Mouse (Mus musculus) myocyte (in vitro differentiated cells): ENCODE data around the gene Dock2. TPM values are rescaled to one million over a fixed set of nuclear protein-coding genes. Genes with fewer than 3 reads are reported as not detected.

Experiments
- H3K27me3 ChIP-seq: one replicate; pipeline ENCODE4 v1.6.1; 2011; ENCODE audit not compliant: control insufficient read depth, insufficient read depth, insufficient read length
- H3K36me3 ChIP-seq: one replicate; pipeline ENCODE4 v1.6.1; 2011; ENCODE audit not compliant: control insufficient read depth, insufficient read depth
- H3K4me2 ChIP-seq: one replicate; pipeline ENCODE4 v1.6.1; 2011; ENCODE audit warnings: low read depth, control low read depth
- H3K4me3 ChIP-seq: one replicate; pipeline ENCODE4 v1.5.1; 2011; ENCODE audit warnings: mild to moderate bottlenecking, control low read depth, moderate library complexity
- H3K79me2 ChIP-seq: one replicate; pipeline ENCODE4 v1.6.1; 2011; ENCODE audit not compliant: control insufficient read depth, insufficient read depth
- H3ac ChIP-seq: one replicate; pipeline ENCODE4 v1.6.1; 2011; ENCODE audit not compliant: control insufficient read depth, insufficient read length
- CEBPB ChIP-seq: IDR thresholded peaks from 2 replicates; pipeline ENCODE4 v1.6.1; 2011; ENCODE audit warnings: mild to moderate bottlenecking, moderate library complexity; ENCODE audit not compliant: poor library complexity, insufficient read depth, severe bottlenecking
- E2F4 ChIP-seq: IDR thresholded peaks from one replicate; pipeline ENCODE4 v1.6.1; 2011; ENCODE audit warnings: mild to moderate bottlenecking, control low read depth, moderate library complexity; ENCODE audit not compliant: insufficient read depth
- MAX ChIP-seq: IDR thresholded peaks from one replicate; pipeline ENCODE4 v1.6.1; 2011; ENCODE audit warnings: low read depth, mild to moderate bottlenecking, control low read depth
- MYOD1 ChIP-seq, 3 experiments: IDR thresholded peaks; one replicate each; pipeline ENCODE4 v1.6.1; 2011; ENCODE audit warnings: control low read depth in 2 of 3, low read depth in 2 of 3, mild to moderate bottlenecking in 2 of 3, moderate library complexity in 1 of 3; ENCODE audit not compliant: insufficient read length in 2 of 3, control insufficient read depth in 1 of 3
- MYOG ChIP-seq, 3 experiments: IDR thresholded peaks; one replicate each; pipeline ENCODE4 v1.6.1; 2011; ENCODE audit warnings: control low read depth in 2 of 3, low read depth in 2 of 3, mild to moderate bottlenecking in 2 of 3; ENCODE audit not compliant: insufficient read length in 2 of 3, control insufficient read depth in 1 of 3, insufficient read depth in 1 of 3
- POLR2A ChIP-seq: IDR thresholded peaks from one replicate; pipeline ENCODE4 v1.6.1; 2011; ENCODE audit warnings: low read depth, mild to moderate bottlenecking, control low read depth, moderate library complexity; ENCODE audit not compliant: insufficient read length
- POLR2AphosphoS2 ChIP-seq: IDR thresholded peaks from one replicate; pipeline ENCODE4 v1.6.1; 2011; ENCODE audit warnings: low read depth, control low read depth; ENCODE audit not compliant: insufficient read length
- REST ChIP-seq: IDR thresholded peaks from one replicate; pipeline ENCODE4 v1.6.1; 2011; ENCODE audit warnings: mild to moderate bottlenecking, control low read depth, moderate library complexity; ENCODE audit not compliant: insufficient read depth, insufficient read length
- SRF ChIP-seq: IDR thresholded peaks from one replicate; pipeline ENCODE4 v1.6.1; 2011; ENCODE audit warnings: low read depth; ENCODE audit not compliant: control insufficient read depth, insufficient read length
- TCF12 ChIP-seq: IDR thresholded peaks from one replicate; pipeline ENCODE4 v1.6.1; 2011; ENCODE audit warnings: mild to moderate bottlenecking, control low read depth; ENCODE audit not compliant: poor library complexity, insufficient read depth, severe bottlenecking
- TCF3 ChIP-seq: IDR thresholded peaks from one replicate; pipeline ENCODE4 v1.6.1; 2011; ENCODE audit warnings: low read depth, control low read depth; ENCODE audit not compliant: insufficient read length
- USF1 ChIP-seq: IDR thresholded peaks from one replicate; pipeline ENCODE4 v1.6.1; 2011; ENCODE audit warnings: low read depth, mild to moderate bottlenecking, control low read depth, moderate library complexity
- polyA plus RNA-seq: library from polyadenylated mRNA; unstranded; fragments of >200 nt; fragmentation: generic; extraction: Trizol; gene quantifications from one replicate; pipeline ENCODE4 v1.2.1, GENCODE M21; 2012; ENCODE audit warnings: missing spikeins

Dock2 gene
- polyA plus RNA-seq, 1 experiment: not detected

DNA sequence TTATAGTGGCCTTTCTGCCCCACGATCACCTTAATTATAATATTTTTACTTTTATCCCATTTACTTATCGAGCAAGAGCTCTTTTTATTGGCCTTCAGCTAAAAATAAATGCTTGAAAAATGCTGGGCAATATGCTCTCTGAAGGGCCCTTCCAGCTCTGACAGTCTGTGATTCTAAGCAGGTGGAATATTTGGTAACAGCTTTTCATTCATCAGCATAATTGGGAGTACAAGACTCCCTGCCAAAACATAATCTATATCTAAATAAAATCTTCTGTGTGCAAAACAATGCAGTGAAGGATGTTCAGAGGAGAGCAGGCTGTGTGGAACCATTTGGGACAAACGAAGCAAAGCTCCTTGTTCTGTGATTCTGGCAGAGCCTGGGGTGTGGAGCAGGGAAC, 492.4 kb downstream of the Dock2 start:
- Histone ChIP-seq H3K36me3 (no peaks in the 10 kb centered on the region), H3K27me3 (no peaks in the 10 kb centered on the region), H3K4me3 (no peak overlapping the region), H3ac (no peak overlapping the region), H3K4me2 (no peak overlapping the region), H3K79me2 (no peaks in the 10 kb centered on the region)
- no peak for TF ChIP-seq SRF
- no peak for TF ChIP-seq REST
- no peak for TF ChIP-seq MYOD1 (IDR thresholded peaks at IDR 0.05; ENCODE audit: control insufficient read depth in 1 of 3, insufficient read length in 2 of 3, low read depth in 2 of 3)
- no peak for TF ChIP-seq CEBPB
- TF ChIP-seq POLR2A: no peak

DNA sequence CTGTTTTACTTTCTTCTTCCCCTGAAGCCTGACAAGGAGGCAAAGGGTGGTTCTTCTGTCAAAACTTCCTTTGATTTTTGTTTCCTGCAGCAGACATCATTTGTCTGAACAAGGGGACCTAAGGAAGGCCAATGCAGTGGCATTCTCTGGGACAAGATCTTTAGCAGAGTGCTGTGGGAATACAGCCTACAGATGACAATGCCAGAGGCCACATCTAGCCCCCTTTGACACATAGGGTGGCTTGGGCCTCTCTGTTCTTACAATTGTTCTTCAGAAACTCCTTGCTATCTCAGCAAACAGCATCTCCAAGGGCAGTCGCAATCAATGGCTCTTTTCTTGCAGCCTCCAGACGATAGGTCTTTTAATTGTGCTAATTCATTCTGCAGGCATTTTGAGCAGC, 493.0 kb downstream of the Dock2 start:
- H3K27me3 ChIP-seq: no peaks in the 10 kb centered on the region
- H3K79me2 ChIP-seq: no peaks in the 10 kb centered on the region
- H3K36me3 ChIP-seq: no peaks in the 10 kb centered on the region
- TF ChIP-seq REST: no peak
- no peak for TF ChIP-seq E2F4
- TF ChIP-seq MYOG (IDR thresholded peaks at IDR 0.05; ENCODE audit: control insufficient read depth in 1 of 3, insufficient read depth in 1 of 3, insufficient read length in 2 of 3, low read depth in 2 of 3): no peak
- no peak for TF ChIP-seq MYOD1 (IDR thresholded peaks at IDR 0.05; ENCODE audit: control insufficient read depth in 1 of 3, insufficient read length in 2 of 3, low read depth in 2 of 3)
- TF ChIP-seq TCF3: no peak
- no peak for TF ChIP-seq CEBPB
- TF ChIP-seq SRF: no peak
- no peak for TF ChIP-seq MAX
- no peak for TF ChIP-seq TCF12
- TF ChIP-seq USF1: no peak
- no peak for TF ChIP-seq POLR2A
- TF ChIP-seq POLR2AphosphoS2: no peak
- H3K4me3 ChIP-seq: no peak overlapping the region
- H3K4me2 ChIP-seq: no peak overlapping the region
- no peak overlapping the region for H3ac ChIP-seq

DNA sequence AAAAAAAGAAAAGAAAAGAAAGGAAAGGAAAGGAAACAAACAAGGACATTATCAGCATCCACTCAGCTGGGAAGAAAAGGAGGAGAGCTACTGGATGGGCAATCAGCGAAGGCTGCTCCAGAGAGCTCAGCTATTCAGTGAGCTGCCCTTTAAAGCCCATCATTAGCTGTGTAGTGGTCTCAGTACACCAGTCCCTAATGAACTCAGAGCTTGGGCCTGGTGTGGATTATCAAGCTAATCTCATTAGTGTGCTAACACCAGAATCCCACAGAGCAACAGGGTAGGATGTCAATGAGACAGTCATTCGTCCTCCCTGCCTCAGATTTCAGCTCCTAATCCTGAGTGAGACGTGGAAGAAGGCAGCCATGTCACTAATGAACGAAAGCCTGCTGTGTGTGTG, 493.4 kb downstream of the Dock2 start:
- H3K27me3 ChIP-seq: no peaks in the 10 kb centered on the region
- no peaks in the 10 kb centered on the region for H3K79me2 ChIP-seq
- TF ChIP-seq POLR2A: no peak
- TF ChIP-seq CEBPB: no peak
- no peak for TF ChIP-seq TCF12
- TF ChIP-seq MAX: no peak
- no peak for TF ChIP-seq USF1
- TF ChIP-seq SRF: no peak
- TF ChIP-seq E2F4: no peak
- no peak for TF ChIP-seq TCF3
- no peak for TF ChIP-seq MYOD1 (IDR thresholded peaks at IDR 0.05; ENCODE audit: control insufficient read depth in 1 of 3, insufficient read length in 2 of 3, low read depth in 2 of 3)
- no peak for TF ChIP-seq MYOG (IDR thresholded peaks at IDR 0.05; ENCODE audit: control insufficient read depth in 1 of 3, insufficient read depth in 1 of 3, insufficient read length in 2 of 3, low read depth in 2 of 3)
- no peak for TF ChIP-seq POLR2AphosphoS2
- TF ChIP-seq REST: no peak
- H3K36me3 ChIP-seq: no peaks in the 10 kb centered on the region
- H3ac ChIP-seq: no peak overlapping the region
- H3K4me3 ChIP-seq: no peak overlapping the region
- H3K4me2 ChIP-seq: no peak overlapping the region

DNA sequence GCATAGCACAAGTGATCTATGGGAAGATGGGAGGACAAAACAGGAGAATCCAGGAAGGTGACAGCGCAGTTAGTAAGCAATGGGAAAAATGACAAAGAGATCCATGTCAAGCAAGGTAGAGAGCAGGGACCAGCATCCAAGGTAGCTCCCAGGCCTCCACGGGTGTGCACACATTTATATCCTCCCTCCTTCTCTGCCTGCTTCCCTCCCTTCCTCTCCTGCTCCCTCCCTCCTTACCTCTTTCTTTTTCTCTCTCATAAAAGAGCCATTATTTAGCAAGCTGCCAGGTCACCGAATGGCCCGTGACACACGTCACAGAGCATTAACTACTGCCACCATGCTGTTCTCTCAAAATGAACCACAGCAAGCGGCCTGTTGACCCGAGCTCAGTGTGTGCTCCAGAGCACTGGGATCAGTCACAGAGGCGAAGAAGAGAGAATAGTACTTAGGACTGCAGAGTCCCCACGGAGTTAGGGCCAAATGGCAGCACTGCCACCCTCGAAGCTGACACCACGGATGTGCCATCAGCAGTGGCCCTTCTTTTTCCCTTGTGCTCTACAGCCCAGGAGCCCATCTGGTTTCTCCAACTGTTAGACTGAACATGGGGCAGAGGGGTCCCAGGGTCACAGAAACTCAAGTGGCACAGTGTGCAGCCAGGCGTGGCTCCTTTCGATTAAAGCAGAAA, 499.4 kb downstream of the Dock2 start:
- H3K4me3 ChIP-seq: no peak overlapping the region
- H3ac ChIP-seq: no peak overlapping the region
- H3K4me2 ChIP-seq: no peak overlapping the region
- TF ChIP-seq E2F4: no peak
- TF ChIP-seq TCF3: no peak
- no peak for TF ChIP-seq POLR2A
- TF ChIP-seq SRF: no peak
- TF ChIP-seq MYOD1 (IDR thresholded peaks at IDR 0.05; ENCODE audit: control insufficient read depth in 1 of 3, insufficient read length in 2 of 3, low read depth in 2 of 3): no peak
- TF ChIP-seq CEBPB: no peak
- TF ChIP-seq POLR2AphosphoS2: no peak
- TF ChIP-seq USF1: no peak
- no peak for TF ChIP-seq REST
- TF ChIP-seq MYOG (IDR thresholded peaks at IDR 0.05; ENCODE audit: control insufficient read depth in 1 of 3, insufficient read depth in 1 of 3, insufficient read length in 2 of 3, low read depth in 2 of 3): no peak
- no peak for TF ChIP-seq TCF12
- no peak for TF ChIP-seq MAX
- H3K36me3 ChIP-seq: no peaks in the 10 kb centered on the region
- H3K27me3 ChIP-seq: no peaks in the 10 kb centered on the region
- H3K79me2 ChIP-seq: no peaks in the 10 kb centered on the region

DNA sequence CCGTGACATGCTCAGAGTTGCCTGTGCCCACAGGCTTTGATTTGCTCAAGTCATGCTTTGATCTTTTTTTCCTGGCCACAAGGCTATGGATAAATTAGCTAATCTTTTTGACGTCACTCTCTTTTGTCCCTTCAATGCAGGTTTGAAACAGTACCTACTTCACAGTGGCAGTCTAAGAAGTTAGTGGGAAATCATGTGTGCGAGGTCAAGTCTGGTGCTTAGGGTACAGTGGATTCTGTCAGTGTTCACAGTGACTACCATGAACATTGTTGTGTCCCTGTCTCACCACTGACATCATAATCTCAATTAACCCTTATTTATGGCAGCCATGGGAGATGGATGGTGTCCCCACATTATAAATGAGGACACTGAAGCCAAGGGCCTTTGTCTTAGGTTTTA, 506.6 kb downstream of the Dock2 start:
- H3K4me2 ChIP-seq: no peak overlapping the region
- no peak for TF ChIP-seq MYOG (IDR thresholded peaks at IDR 0.05; ENCODE audit: control insufficient read depth in 1 of 3, insufficient read depth in 1 of 3, insufficient read length in 2 of 3, low read depth in 2 of 3)
- TF ChIP-seq E2F4: no peak
- TF ChIP-seq POLR2A: no peak
- TF ChIP-seq CEBPB: no peak
- no peak for TF ChIP-seq TCF3
- no peak for TF ChIP-seq TCF12
- TF ChIP-seq MYOD1 (IDR thresholded peaks at IDR 0.05; ENCODE audit: control insufficient read depth in 1 of 3, insufficient read length in 2 of 3, low read depth in 2 of 3): no peak
- TF ChIP-seq MAX: no peak
- TF ChIP-seq USF1: no peak
- H3ac ChIP-seq: no peak overlapping the region
- no peaks in the 10 kb centered on the region for H3K36me3 ChIP-seq
- no peaks in the 10 kb centered on the region for H3K27me3 ChIP-seq
- H3K4me3 ChIP-seq: no peak overlapping the region
- H3K79me2 ChIP-seq: no peaks in the 10 kb centered on the region
